Mouse (Mus musculus): ENCODE measurements around the gene Slc6a5.

GRCm38 (mm10) chr7:49923376-49923775 is 13.4 kb downstream of the Slc6a5 start:
- TF ChIP-seq CTCF (IDR thresholded peaks at IDR 0.05; ENCODE audit: insufficient read depth, low read length) (peak; percentile 99), POLR2A (IDR thresholded peaks at IDR 0.05; ENCODE audit: borderline replicate concordance, extremely low read depth, low read depth, low read length) (no peak)
